Mouse (Mus musculus): ENCODE data around the gene Stxbp3.

The Stxbp3 gene

DNA sequence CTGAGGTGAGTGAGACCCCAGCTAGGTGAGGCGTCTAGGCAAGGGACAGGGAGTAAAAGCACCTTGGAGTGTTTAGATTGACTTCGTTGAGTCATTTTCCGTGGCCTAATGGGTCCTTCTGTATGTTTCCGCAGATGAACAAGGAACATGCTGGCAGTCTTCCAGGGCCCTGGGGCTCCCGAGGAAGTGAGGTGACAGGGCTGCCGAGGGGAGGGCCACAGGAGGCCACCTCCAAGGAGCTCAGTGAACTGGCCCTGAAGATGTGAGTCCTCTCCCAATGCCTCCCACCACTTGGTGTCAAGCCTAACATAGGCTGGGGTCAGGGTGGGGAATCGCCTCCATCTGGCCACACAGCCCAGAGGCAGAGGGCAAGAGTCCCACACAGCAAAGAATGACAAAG is 75.3 kb downstream of the Stxbp3 start:
- DNase-seq (ENCODE audit: low spot score in 2 of 2): no peak

DNA sequence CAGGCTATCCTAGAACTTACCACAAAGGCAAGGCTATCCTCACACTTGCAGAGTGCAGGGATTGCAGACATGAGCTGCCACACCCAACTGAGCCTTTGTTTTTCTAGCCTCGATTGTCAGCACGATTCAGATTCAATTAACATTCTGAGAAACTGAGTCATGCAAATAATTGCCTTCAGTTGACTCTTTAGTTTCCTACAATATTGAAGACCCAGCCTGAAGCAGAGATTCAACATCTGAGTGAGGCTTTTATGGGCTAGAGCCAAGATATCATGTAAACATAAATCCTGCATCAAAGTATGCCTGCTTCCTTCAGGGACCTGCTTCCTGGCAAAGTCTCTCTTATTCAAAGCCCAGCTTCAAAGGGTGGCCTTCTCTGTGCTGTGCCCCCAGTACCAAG is 76.6 kb downstream of the Stxbp3 start:
- no peak for DNase-seq (ENCODE audit: low spot score in 2 of 2)

DNA sequence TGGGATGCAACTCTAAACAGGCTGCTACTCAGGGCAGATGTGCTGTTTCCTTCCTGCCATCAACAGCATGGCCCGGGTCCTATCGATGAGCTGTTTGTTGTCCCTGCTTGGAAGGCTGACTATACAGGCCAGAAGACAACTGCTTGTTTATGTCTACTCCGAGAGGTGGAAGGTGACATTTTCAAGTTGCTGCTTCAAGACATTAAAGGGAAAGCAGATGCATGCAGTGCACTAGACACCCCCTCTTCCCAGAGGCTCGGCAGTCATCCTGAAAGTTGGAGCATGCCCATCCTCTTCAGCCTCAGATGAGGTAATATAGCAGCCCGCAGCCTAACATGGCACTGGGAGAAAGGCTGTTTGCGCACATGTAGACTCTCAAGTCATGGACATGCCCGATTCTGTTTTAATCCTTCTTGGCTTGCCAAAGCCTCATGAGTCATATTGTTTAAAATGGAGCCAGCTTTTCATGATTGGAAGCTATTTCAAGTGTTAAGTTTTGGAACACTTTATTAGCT is 77.7 kb downstream of the Stxbp3 start:
- peak; percentile 39 to 52 for DNase-seq (ENCODE audit: low spot score in 2 of 2)

DNA sequence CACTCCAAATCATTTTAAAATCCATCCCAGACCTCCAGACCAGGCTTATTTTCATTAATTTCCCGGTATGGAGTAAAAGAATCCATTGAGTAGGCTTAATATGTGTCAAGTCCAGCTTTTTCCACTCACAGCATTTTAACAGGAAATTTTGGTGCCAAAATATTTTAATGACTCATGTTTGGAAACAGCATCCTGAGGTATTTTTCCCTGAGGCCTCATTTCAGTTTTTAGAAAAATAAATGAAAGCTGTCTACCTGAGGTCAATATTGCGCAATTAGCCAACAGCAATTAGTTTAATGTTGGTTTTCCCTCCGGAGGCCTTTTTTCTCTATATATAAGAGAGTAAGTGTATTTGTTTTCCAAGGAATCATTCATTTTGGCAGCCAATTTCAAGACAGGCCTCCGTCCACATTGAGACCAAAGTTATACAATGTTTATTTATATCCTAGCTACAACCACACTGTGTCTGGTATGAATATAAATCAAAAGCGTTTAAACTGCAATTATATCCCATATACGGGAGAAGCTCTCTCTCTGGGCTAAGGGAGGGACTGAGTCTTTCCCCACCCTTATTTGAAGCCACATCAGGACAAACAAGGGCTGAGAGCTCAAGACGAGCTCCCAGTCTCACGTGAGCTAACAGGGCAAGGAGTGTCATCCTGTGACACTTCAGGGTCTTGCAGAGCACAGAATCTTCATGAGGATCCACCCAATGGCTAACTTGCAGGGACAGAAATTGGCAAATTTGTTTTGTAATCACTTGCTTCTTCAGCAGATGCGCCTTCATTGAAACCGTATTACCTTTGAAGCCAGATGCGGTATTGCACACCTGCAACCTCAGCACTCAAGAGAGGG is 80.5 kb downstream of the Stxbp3 start:
- DNase-seq (ENCODE audit: low spot score in 2 of 2): no peak

DNA sequence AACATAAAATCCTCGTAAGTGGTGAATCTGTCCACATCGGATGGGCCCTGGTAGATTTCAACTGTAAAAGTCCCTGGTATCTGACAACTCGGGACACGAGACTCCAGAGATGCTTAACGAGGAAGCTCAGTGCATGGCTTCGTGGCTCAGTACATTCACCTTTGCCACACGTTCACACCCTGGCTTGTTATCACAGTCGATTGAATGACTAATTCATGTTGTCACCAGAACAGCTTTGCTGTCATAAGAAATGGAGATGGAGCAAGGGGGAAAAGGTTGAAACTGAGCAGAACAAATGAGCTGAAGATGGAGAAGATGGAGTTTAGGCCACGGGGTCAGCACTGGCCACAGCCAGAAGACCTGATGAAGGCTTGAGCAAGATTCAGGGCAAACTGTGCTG is 82.8 kb downstream of the Stxbp3 start:
- DNase-seq (ENCODE audit: low spot score in 2 of 2): no peak

DNA sequence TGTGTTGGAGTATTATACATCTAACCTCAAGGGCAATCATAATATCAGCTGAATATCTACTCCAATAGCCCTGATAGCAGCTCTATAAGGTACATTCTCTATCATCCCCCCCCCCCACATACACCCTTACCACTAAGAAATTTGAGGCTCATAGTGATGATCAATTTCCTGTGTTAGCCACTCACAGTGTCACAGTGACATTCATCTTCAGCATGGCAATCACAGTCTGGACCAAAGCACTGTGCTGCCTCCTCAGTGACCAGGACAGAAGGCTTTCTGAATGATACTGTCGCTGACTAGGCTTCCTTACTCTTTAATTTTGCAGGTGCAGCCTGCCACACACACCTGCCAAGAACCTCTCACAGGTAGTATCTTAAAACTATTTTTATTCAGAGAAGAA is 84.2 kb downstream of the Stxbp3 start:
- DNase-seq (ENCODE audit: low spot score in 2 of 2): no peak

DNA sequence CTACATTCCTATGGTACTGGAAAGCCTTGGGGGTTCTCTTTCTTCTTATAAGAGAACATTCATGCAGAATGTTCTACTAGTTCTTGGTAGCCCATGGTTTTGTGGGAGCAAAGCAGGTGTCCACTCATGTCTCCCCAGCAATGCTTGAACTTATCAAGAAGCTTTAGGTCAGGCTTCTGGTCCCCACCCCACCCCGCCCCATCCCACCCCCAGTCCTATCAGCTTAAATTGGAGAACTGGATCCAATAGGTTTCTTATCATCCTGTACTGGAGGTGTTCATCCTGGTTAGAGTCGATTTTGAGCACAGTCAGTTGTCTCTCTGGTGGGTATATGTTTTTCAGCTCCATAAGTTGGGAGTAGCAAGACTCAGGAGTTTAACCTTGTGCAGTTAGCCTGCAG is 84.8 kb downstream of the Stxbp3 start:
- DNase-seq (ENCODE audit: low spot score in 2 of 2): no peak

DNA sequence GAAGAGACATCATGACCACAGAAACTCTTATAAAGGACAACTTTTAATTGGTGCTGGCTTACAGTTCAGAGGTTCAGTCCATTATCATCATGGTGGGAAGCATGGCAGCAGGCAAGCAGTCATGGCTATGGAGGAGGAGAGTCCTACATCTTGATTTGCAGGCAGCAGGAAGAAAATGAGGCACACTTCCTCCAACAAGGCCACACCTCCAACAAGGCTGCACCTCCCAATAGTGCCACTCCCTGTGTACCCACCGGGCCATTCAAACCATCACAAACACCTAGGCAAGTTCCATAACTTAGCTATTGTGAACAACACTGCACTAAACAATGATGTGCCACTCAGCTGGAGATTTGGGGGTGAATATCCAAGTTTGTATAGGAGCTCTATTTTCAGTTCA is 85.8 kb downstream of the Stxbp3 start:
- DNase-seq (ENCODE audit: low spot score in 2 of 2): no peak

DNA sequence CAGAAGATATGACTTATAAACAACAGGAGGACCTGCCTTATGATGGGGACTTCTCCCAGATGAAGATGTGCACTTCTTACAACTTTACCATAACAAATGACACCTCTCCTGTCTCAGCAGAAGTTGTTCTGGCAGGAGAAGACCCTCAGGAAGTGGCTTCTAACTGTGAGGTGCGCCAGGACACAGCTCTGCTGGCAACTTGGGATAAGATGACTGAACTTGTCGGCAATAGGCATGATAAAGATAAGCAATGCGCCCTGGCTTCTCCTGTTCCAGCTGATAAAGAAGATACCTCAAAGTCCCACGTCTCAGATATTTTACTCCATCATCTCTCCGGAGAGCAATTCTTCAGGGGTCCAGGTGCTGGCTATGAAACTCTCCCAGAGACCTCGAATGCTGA is 88.6 kb downstream of the Stxbp3 start:
- DNase-seq (ENCODE audit: low spot score in 2 of 2): no peak

DNA sequence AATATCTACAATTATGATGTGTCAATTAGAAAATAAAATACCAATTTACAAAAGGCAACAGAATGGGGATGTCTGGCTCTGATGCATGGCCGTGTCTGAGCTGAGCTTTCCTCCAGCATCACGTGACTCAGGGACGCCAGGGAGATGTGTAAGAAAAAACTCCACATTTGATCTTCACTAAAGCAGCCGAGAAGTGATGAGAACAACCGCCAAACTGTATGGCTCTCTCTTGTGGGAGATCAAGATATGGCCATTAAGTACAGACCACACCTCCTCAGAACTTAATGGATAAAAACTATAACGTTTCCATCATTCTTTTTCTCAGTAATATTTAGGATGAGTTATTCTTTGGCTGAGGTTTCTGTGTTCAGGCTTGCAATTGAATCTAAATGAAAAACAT is 89.3 kb downstream of the Stxbp3 start:
- DNase-seq (ENCODE audit: low spot score in 2 of 2): no peak

DNA sequence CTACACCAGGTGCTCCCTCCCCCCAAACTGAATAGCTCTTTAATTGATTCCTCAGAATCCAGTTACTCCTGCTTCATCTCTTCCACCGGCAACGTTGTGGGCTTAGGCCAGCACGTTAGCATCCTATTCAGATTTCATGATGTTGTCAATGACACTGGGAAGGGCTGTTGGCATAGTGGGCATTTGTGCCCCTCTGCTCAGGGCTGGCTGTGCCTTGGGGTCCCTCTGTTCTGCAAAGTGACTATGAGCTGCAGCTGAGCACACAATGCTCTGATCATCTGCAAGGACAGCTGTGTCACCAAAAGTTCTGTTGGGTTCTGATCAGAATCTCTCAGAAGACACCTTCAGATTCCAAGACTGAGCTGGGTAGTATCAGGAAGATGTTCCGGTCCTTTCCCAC is 96.3 kb downstream of the Stxbp3 start:
- DNase-seq (ENCODE audit: low spot score in 2 of 2): no peak

Measured in urinary bladder, adult 18-20 months (tissue).